Mouse (Mus musculus) heart, adult 8-10 months (tissue): ENCODE data around the gene Zp1. TPM values are rescaled to one million over a fixed set of nuclear protein-coding genes. Genes with fewer than 3 reads are reported as not detected.

ENCODE experiments used
- DNase-seq: peaks from one replicate; pipeline ENCODE4 v3.0.0; 2022; ENCODE audit warnings: low spot score
- total RNA-seq, 4 experiments: library from RNA; stranded (reverse); gene quantifications; 2 replicates each; pipeline ENCODE4 v1.2.4; 2022

Zp1 gene
- total RNA-seq: not detected

DNA sequence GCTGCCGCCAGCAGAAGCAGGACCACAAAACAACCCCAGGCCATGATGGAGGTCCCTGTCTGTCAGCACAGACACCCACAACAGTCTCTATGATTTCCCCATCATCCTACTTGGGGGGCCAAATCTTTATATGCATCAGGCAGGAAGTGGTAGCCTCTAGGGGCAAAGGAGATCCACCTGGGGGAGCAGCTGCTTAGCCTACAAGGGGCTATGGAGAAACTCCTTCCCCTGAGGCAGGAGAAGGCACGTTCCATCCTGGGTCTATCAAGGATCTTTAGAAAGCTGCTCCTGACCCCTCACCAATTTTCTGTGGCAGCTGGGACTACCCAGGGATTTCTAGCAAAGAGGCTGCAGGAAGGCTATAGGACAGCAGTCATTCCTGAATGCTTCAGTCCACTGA lies at the start of gene Zp1:
Gene Zp1, minus strand, starts transcription at position 101 of the 400 bp plus-strand sequence.
- DNase-seq: no peak

DNA sequence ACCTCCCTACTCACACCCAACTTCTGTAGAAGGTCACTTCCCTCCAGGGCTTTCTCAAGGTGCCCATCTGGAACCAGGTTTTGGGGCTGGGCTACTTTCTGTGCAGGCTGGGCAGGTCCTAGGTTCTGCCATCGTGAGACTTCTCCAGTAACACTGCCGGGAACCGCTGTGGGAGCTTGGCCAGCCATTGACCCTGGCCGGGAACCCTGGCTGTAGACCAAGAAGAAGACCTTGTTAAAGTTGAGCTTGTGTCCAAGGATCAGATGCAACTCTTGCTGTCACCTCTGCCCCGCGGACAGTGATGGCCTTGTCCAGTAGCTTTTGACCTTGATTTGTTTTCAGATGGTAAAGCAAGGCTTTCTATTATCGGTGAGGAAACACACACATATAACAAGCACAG lies 48.1 kb upstream of the Zp1 start:
- no peak for DNase-seq

DNA sequence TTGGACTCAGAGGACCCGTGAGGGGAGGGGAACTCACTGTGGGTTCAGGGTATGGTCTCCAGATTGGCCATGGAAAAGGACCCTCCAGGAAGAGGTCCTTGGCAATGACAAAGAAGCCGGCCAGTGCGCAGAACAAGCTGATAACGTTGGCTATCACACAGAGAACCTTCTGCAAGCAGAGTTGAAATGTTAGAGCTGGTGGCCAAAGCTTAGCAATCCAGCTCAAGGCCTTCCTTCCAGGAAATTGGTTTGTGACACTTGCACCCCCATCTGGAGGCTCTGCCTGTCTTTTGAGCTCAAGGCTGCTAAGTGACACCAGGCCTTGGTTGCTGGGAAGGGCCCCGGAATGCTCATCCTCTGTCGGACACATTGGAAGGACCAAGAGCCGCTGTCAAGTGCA lies 45.3 kb upstream of the Zp1 start:
- no peak for DNase-seq

DNA sequence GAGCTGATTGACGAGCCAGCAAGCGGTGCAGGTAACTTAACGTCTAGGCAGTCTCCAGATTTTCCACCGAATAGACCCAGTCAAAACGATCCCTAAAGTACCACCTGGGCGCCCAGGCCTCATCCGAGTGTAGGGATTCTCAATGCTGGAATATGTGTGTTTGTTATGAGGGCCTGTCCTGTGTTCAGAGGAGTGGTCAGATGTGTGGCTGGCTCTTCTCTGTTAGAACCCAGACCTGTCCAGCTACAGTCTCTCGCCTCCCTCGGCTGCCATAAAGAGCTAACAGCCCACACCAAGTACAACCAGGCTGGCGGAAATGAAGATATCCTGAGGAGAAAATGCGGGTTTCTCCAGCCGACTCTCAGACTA lies 39.5 kb upstream of the Zp1 start:
- DNase-seq: no peak

DNA sequence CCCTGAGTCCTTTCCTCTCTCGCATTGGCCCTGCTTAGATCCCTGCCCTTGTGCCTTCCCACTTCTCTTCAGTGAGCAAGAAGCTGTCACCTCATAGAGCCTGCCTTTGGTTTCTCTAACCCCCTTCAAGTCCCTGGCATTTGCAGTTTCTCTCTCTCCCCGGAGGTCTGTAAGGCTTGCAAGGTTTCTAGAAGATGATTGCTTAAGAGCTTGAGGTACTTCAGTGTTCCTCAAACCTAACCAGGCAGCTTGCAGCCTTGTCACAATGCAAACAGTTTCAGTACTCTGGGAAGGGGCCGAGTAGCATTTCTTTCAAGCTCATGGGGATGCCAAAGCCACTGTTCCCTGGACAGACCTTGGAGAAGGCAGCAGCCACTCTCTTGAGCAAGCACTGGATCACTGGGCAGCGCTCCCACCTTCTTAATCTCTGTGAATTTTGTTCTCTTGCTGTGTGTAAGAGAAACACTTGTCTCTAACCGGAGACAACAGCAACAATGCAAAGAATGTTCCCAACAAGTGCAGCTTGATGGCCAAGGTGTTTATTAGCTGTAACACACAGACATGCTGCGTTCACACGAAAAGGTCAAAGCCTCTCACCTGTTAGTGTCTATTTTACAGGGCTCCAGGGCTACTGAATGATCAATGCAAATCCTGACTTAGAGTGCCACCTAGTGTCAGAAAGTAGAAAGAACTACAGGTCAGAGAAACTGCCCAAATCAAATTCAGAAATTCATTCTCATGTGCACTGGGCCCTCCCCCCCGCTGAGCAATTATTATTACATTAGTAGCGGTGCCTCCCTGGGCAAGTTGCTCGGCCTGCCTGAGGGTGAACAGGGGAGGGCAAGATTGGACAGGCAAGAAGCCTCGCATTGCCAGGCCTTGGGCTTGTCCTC lies 38.9 kb upstream of the Zp1 start:
- peak; percentile 79 for DNase-seq

DNA sequence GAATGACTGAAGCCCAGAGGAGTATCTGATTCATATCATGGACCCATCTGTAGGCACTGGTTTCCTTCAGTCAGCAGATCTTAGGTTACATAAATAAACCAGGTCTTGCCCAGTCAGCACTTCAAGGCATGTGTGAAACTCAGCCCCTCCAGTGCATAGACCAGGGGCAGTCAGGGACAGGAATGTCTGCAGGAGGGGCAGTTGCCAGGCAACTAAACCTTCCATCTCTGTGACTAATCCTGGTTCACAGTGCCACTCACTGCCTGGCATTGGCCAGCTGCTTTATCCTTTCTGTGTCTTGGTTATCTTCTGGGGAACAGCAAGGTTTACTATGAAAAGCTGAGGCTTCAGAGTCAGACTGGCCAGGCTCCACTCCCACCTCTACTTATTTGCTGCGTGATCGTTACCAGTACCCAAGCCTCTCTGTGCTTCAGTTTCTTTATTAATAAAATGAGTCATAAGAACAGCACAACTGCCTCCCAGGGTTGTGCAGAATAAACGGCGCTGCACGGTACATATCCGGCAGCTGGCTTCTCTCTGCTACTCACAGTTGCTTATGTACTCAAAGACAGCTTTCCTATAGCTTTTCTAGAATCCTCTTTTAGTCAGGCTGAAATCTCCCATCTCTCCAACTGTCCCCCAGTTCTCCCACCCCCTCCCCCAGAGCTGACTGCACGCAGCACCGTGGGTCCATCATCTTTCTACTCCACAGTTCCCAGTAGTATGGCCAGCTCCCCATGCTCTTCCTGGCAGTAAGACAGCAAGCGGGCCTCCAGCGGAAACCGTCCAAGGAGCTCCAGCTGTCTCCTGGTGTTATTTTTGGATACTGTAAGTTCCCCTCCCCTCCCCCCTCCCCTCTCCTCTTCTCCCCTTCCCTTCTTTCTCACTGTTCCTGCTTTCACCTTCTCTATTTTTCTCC lies 31.8 kb upstream of the Zp1 start:
- DNase-seq: peak; percentile 24

DNA sequence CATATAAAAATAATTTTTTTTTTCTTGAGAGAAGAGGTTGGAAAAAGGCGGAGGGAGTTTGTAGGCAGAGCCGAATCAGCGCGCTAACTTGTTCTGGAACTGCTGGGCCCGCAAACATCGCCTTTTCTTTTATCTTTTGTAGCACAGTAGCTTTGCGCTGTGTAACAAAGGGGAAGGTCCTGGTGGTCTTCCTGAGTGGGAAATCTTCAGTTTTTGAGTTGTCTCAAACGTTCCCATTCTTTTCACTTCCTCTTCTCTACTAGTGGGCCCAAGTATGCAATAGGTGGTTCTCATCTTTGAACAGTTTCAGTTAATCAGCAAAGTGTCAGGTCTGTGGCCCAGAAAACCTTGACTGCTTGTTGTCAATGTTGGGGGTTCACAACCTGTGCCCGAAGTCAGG lies 29.1 kb upstream of the Zp1 start:
- no peak for DNase-seq

DNA sequence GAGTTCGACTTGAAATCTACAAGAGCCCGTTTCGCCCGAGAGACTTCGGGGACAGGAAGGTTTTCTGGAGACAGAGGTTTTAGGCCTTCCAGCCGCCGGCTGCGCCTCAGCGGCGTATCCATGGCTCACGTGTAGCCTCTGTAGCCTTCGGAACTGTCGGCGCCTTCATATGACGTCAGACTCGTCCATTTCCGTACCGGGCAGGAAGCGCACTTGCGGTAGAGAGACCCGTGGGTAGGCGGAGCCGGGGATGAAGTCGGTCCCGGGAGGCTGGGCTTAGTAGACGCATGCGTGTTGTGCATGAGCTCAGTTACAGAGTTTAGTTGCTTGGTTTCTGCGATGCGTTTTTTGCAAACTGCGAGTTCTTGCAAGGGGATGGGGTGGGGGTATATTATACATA lies 28.7 kb upstream of the Zp1 start, which contains the start of gene Ccdc86:
Gene Ccdc86, minus strand, starts transcription at position 155 of the 400 bp plus-strand sequence.
- DNase-seq: peak; percentile 96

DNA sequence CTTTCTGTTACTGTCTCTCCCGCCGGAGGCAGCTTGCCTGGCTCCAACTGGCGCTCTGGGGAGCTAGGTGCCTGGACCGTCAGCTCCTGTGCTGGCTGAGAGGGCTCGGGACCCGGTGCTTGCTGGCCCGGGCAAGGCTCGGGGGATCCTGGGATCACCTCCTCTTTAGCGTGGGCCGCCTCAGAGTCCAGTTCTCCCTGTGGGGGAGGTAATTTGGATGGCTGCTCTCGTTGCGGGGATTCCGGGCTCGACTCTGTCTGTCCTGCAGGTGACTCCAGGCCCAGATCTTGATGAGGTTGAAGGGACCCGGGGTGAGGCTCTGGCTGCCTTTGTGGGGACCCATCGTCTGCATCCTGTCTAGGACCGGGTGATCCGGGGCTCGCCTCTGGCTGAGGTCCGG lies 28.0 kb upstream of the Zp1 start:
- DNase-seq: no peak

DNA sequence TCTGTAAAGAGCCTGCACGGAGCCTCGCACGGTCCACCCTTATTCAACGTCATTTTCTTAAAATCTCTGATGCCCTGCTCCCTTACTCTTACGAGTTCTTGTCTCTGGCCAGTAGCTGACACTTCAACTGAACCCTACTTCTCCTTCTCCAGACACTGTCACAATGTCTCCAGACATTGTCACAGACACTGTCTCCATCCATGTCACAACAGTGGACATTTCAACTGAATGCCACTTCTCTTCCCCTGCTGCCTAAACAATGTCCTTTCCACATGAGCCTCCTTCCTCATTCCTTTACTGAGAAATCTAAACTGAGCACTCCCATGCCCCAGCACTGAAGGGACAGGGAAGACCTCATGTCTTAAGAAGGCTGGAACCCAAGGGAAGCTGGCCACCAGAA lies 26.8 kb upstream of the Zp1 start:
- DNase-seq: no peak

DNA sequence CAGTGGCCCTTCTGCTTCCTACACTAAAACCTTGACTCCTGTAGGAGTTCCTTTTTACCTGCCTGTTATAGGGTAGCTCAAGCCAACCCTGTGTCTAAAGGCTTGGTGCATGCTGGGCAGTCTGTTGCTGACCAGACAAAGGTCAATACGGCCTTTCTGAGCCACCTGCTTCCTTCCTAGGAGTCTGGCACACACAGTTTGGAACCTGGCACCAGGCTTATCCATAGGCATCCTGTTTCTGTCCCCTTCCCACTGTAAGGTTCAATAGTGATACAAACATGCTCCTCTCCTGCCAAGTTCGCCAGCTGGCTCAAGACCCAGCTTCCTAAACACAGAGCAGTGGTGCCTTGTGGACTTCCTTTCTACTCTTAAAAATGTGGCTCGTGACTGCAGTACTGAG lies 26.1 kb upstream of the Zp1 start:
- no peak for DNase-seq

DNA sequence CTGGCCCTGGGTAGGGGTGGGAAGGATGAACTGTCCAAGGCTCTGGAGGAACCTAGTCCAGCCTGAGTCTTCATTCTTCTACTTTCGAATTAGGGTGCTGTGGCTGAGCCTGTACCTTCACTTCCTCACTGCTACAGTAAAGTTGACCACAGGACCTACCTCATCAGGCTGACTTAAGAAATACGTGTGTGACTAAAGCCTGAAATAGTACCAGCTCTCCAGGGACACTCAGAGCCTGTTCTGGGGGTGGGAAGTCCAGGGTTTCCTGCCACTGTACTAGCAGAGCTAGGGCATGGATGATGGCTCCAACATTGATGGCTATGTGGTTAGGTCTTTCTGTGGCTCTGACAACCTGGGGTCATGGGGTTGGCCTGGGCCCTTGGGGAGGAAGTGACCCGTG lies 23.5 kb upstream of the Zp1 start:
- no peak for DNase-seq

DNA sequence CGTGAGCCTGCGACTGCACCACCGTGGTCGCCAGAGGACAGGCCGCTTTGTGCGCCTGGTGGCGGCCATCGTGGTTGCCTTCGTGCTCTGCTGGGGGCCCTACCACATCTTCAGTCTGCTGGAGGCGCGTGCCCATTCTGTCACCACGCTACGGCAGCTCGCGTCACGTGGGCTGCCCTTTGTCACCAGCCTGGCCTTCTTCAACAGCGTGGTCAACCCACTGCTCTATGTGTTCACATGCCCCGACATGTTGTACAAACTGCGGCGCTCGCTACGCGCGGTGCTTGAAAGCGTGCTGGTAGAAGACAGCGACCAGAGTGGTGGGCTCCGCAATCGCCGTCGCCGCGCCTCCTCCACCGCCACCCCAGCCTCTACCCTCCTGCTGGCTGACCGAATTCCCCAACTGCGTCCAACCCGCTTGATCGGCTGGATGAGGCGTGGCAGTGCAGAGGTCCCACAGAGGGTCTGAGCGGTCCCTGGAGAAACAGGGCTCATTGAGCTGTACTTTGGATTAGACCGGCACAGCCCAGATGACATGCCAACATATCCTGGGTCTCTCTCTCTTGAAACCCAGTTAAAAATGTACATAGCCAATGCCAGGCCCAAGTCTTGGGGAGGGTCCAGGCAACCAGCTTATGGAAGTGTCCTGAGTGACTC lies 20.5 kb upstream of the Zp1 start:
- no peak for DNase-seq

DNA sequence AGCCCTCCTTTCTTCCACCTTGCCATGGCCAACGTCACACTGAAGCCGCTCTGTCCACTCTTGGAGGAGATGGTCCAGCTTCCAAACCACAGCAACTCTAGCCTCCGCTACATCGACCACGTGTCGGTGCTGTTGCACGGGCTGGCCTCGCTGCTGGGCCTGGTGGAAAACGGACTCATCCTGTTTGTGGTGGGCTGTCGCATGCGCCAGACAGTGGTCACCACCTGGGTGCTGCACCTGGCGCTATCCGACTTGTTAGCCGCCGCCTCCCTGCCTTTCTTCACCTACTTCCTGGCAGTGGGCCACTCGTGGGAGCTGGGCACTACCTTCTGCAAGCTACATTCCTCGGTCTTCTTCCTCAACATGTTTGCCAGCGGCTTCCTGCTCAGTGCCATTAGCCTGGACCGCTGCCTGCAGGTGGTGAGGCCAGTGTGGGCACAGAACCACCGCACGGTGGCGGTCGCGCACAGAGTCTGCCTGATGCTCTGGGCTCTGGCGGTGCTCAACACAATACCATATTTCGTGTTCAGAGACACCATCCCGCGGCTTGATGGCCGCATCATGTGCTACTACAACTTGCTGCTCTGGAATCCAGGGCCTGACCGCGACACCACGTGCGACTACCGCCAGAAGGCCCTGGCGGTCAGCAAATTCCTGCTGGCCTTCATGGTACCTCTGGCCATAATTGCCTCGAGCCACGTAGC lies 19.8 kb upstream of the Zp1 start:
- no peak for DNase-seq

DNA sequence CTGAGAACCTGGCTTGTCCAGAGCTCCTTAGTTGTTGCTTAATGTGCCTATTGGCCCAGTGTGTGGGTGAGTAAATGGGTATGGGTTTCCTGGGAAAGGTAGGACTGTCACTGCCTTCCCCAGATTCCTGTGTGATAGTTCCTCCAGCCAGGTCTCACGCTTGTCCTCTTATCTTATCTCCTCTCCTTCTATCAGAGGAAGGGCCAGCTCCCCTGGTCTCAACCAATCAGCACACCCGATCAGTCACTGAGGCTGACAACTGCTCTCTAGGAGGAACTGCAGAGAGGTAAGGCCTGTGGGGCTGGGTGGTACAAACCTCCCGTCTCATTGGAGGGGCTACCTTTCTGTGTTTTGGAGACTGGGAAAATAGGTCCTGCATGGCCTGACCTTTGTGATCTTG lies 18.3 kb upstream of the Zp1 start:
- DNase-seq: no peak

DNA sequence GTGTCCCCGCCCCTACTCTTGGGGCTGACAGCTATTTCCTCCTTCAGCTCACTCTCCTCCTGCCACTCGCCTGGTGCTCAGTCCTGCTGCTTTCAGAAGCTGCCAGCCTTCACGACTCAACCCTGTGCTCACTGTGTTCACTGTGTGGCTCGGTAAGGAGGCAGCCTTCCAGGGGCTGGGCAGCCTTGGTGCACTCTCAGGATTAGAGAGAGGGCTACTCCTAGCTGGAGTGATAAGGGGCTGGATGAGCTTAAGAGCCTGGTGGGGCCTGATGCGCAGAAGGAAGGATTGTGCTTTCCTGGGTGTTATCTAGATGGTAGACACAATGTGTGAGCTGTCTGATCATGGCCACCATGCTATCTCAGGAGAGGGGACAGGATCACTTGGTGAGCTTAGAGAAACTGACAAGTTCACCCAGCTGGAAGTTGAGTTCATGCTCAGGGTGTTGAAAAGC lies 16.7 kb upstream of the Zp1 start, which contains the start of gene Ptgdr2:
Gene Ptgdr2, plus strand, starts transcription at position 51 of the 454 bp plus-strand sequence.
- no peak for DNase-seq

DNA sequence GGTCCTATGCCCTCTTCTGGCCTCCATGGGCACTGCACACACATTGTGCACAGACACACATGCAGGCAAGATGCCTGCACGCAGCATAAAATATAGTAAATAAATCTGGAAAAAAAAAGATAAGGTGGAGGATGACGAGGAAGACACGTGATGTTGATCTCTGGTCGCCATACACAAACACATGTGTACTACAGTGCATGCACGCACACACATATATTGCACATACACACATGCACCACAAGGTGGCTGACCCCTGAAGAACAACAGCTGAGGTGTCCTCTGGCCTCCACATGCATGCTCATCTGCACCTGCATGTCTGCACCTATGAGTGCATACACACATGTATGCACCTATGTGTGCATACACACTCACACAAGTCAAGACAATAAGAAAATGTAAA lies 15.6 kb upstream of the Zp1 start:
- DNase-seq: no peak

DNA sequence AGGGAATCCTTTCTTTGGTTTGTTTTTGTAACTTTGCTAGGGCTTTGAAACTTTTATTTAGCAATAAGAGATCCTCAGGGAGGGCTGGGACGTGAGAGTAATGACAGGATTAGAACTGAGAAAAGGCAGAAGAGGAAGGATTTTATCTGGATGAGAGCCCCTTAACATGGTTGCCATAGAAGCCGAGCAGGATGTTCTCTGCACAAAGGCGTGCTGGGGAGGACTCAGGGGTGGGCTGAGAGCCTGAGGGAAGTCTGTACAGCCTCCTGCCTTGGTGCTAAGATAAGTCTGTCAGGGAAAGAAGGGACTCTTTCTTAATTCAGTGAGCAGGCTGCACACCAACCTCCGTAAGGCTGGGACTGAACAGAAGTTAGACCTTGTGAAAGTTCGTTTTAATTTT lies 14.6 kb upstream of the Zp1 start:
- no peak for DNase-seq

DNA sequence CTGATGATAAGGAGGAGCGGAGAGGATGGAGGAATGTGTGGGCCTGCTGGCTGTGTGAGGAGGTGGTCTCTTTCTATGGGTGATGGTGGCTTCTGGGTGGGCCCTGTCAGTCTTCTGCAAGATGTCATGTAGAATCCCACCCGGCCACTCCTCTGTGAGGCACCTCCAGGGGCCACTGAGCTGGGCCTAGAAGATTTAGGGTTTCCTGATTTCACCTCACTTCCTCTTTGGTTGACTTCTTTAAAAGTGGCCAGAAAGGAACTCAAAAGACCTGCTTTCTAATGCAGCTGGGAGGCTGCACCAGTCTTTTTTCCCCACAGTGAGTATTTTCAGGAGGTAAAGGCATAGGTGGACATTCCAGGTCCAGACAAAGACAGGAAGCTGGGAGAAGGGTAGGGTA lies 10.2 kb upstream of the Zp1 start:
- no peak for DNase-seq

DNA sequence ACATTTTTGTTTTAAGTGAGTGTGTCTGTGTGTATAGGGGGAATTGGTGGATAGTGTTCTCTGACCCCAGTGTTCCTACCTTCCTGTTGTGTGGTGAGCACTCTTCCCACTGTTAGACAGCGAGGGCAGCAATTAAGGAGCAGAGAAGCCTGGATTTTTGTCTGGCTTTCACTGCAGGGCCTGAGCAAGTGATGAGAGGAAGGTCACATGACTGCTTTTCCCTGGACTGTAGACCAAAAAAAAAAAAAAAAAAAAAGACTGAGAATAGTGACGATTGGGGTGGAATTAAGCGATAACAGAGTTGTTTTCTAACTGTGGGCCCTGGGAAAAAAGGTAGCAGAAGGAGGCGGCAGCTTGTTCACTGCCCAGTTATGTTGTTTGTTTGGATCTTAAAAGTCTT lies 6.2 kb upstream of the Zp1 start:
- no peak for DNase-seq

DNA sequence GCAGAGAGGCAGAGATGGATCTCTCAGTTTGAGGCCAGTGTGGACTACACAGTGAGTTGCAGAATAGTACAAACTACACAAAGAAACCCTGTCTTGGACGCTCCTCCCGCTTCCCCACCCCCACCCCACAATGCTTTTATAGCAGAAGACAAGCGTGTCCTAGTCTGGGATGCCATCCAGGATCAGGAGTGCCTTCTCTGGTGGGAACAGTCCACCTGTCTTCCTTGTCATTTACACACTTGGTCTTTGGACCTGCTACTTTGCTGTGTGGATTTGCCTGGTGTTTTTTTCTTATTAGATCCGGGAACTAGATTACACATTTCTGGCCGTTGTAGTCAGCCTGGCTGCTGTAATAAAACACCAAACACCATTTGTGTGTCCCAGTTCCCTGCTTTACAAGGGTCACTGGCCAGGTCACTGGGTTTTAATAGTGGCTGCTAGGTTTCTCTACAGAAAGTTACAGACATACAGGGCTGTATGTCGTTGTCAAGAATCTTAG lies 5.7 kb upstream of the Zp1 start:
- no peak for DNase-seq
